Mouse (Mus musculus) right cerebral cortex, adult 2 months (tissue): ENCODE measurements at regions not wholly inside any gene's neighbourhood (a gene's known extent, or its start where the extent isn't known, plus 50 kb on each side); places are given as distances from the start of the nearest gene placed in this dataset.
A peak's percentile ranks its signal among the peaks of the same experiment; 100 is the strongest.

Experiments
- DNase-seq, 2 experiments: peaks; one replicate each; pipeline ENCODE4 v3.0.0; 2021 to 2022; ENCODE audit warnings: low spot score in 2 of 2

DNA sequence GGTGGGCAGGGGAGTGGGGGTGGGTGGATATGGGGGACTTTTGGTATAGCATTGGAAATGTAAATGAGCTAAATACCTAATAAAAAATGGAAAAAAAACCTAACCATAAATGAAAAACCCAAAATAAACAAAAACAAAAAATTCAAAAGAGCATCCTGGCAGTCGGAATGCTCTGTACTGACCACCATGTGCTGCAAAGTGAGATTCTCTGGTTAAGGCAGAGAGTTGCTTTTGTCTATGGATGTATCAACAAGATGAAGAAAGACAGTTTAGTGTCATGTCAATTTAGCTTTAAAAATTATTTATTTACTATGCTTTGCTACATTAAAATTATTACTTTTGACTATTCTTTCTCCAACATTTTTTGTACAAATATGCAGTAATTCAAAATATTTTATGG is 88.5 kb downstream of the E330014E10Rik start:
- no peak for DNase-seq

DNA sequence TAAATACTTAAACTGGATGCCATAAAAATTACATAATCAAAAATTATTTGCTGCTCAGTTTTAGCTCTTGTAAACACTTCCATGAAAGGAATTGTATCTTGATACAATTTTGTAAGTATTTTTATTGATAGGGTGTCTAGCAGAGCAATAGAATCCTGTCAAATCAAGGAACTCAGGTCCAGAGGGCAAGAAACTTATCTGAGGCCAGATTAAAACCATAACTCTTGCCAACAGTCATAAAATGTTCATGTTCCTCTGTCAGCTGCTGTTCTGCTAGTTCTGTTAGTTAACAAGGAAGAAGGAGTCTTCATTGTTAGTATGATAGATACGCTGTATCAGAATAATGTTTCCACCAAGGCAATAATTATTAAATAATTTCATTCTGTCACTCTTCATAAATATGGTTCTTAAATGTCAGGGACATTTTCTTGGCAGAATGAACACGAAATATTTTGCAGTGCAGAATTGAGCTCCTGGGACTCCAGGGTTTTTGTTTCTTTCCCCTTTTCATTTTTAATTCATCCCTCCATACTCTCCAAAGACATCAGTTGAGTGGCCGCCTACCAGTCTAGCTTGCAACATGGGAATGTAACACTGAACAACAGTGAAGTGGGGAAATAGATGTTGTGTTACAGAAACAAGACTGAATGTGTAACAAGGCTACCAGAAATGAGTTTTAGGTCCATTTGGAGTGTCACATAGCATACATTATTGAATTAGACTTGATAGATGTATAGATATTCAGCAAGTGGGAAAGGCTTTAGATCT is 89.1 kb downstream of the E330014E10Rik start:
- no peak for DNase-seq

DNA sequence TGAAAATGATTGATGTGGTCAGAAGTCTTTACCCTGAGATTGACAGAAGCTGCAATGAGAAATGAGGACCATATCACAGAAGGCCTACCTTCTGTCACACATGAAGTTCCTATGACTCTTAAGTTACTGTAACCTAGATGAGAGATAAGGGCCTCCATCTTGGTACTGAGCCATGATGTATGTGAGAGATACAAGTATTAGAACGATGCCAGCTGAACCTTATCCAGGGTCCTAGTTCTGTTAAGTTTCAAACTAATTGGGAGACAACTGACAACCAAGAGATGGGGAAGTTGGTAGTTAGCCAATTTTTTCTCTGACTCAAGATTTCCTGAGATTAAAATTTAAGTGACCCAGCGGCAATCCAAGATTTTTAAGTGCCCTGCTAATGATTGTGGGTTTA is 89.7 kb downstream of the E330014E10Rik start:
- DNase-seq: no peak

DNA sequence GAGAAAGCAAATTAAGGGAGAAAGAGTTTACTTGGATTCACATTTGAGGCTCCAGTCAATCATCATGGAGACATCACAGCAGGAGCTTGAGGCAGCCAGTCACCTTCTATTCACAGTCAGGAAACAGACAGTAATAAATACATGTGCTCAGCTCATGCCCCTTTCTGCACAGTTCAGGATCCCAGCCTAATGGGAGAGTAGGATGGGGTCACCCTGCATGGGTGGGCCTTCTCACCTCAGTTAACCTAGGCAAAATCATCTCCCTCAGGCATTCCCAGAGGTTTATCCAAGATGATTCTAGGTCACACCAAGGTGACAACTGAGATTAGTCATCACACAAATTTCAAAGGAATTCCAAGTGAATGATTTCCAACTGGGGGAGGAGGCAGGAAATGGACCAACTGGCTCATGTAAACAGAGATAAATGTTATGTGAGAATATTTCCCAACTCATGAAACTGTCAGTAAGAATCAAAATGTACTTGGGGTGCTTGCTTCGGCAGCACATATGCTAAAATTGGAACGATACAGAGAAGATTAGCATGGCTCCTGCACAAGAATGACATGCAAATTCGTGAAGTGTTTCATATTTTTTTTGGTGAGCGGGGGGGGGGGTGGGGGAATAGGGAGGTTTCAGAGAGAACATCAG is 89.8 kb upstream of the Cxcl13 start:
- no peak for DNase-seq

DNA sequence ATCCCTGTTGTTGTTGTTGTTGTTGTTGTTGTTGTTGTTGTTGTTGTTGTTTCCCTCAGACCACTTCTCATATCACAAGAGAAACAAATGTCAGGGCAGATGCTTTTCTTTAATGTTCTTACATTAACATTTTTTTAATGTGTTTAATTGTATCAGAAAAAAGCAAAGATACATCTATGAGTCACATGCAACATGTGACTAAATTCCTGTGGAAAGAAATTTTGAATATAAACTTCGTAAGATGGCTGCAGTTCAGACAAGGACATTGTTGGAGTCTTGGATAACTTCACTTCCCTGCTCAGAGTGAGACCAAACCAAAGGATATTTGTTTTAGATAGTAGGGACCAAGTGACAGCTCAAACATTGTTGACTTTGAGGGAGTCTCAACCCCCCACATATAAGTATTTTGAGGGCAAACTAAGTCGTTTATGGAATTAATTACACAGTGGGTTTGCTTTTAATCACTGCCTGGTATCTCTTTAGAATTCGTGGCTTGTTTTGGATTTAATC is 86.4 kb upstream of the Cxcl13 start:
- DNase-seq: no peak

DNA sequence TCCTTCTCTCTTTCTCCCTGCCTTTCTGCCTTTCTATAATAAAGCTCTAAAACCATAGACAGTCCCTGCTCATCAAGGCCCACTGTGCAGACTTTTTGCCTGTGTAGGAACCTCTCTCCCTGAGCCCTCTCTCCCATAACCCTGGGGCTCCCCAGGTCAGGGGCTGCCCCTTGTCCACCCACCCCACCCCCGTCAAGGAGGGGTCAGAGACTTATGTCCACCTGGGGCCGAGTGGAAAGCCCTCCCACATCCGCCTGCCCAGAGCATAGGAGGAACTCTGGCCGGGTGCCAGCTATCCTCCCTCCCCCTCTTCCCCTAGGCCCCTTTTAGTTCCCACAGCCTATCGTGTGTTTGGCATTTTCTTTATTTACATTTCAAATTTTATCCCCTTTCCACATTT is 81.8 kb upstream of the Cxcl13 start:
- DNase-seq: no peak

DNA sequence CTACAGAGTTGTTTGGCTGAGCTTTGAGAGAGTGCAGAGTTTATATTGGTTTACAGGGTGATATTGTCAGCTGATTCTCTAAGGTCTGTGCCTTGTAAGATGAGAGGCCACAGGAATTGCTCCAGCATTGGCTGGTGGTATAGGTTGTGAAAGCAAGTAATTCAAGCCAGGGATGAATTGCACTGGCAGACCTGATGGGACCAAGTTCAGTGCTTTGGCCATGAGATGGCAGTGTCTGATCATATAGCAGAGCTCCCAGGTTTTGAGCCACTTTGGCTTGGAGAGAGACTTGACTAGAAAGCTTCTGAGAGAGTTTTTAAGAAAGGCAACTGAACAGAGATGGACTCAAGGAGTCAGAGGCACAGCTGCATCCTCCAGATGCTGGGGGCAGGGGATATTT is 75.8 kb upstream of the Cxcl13 start:
- peak; percentile 70 to 78 for DNase-seq
